Mouse (Mus musculus): ENCODE measurements around the gene Chaf1a. TPM values are rescaled to one million over a fixed set of nuclear protein-coding genes. Genes with fewer than 3 reads are reported as not detected.

Chaf1a gene
- polyA plus RNA-seq, 1 experiment from 2014 or later: 52.3 TPM

DNA sequence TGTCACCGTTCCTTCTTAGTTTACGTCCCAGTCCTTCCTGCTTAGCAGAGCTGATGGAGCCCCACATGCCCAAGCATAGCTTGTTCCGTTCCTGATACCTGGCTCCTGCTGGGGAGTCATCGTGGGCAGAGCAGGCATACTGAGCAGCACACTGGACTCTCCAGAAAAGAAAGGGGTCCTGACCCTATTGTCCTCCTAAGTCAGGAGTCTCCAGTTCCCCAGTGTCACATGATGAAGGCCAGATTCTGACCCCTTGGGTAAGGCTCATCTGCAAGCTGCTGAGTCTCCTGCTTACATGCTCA, 17.3 kb upstream of the Chaf1a start:
- peaks cover 95% of the 10 kb centered on the region for H3K36me3 ChIP-seq (replicated peaks)
- H3K27ac ChIP-seq (replicated peaks): no peak overlapping the region
- peaks cover 23% of the 10 kb centered on the region; the same call in 1 of the 2 replicates for H3K4me1 ChIP-seq
- H3K4me3 ChIP-seq: no peak overlapping the region
- no peak for DNase-seq (ENCODE audit: low spot score)
- WGBS: 85% methylated on average over 4 of the region's 4 CpGs
- no peaks in the 10 kb centered on the region for H3K9me3 ChIP-seq
- no peaks in the 10 kb centered on the region for H3K27me3 ChIP-seq (replicated peaks; ENCODE audit: low read depth, poor library complexity, severe bottlenecking)

GRCm38 (mm10) chr17:56023386-56023785, 16.9 kb upstream of the Chaf1a start:
- H3K4me1 ChIP-seq: peaks cover 23% of the 10 kb centered on the region; the same call in 1 of the 2 replicates
- no peak overlapping the region for H3K27ac ChIP-seq (replicated peaks)
- peaks cover 95% of the 10 kb centered on the region for H3K36me3 ChIP-seq (replicated peaks)
- H3K27me3 ChIP-seq (replicated peaks; ENCODE audit: low read depth, poor library complexity, severe bottlenecking): no peaks in the 10 kb centered on the region
- WGBS: 91% methylated on average over 5 of the region's 5 CpGs
- no peak overlapping the region for H3K4me3 ChIP-seq
- no peaks in the 10 kb centered on the region for H3K9me3 ChIP-seq
- DNase-seq (ENCODE audit: low spot score): no peak

GRCm38 (mm10) chr17:56024476-56024875, 15.8 kb upstream of the Chaf1a start:
- no peak overlapping the region for H3K4me3 ChIP-seq
- H3K36me3 ChIP-seq (replicated peaks): peaks cover 95% of the 10 kb centered on the region
- H3K9me3 ChIP-seq: no peaks in the 10 kb centered on the region
- H3K27ac ChIP-seq (replicated peaks): no peak overlapping the region
- WGBS: 75% methylated on average over 2 of the region's 2 CpGs
- no peaks in the 10 kb centered on the region for H3K27me3 ChIP-seq (replicated peaks; ENCODE audit: low read depth, poor library complexity, severe bottlenecking)
- H3K4me1 ChIP-seq: peaks cover 23% of the 10 kb centered on the region; the same call in 1 of the 2 replicates
- DNase-seq (ENCODE audit: low spot score): no peak

DNA sequence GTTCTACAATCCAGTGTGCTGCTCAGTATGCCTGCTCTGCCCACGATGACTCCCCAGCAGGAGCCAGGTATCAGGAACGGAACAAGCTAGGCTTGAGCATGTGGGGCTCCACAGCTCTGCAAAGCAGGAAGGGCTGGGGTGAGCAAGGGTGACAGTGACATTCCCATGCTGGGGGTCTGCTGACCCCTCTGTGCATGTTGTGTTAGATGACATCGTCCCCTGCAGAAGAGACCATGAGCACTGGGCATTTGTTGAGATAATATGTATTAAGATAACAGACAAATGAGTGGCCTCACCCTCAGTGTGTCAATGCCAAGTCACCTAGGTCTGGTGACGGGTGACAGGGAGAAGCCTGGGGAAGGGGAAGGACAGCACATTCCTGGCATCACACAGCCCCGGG, 15.3 kb upstream of the Chaf1a start:
- Histone ChIP-seq H3K36me3 (replicated peaks) (peaks cover 95% of the 10 kb centered on the region), H3K27me3 (replicated peaks; ENCODE audit: low read depth, poor library complexity, severe bottlenecking) (no peaks in the 10 kb centered on the region), H3K9me3 (no peaks in the 10 kb centered on the region), H3K27ac (replicated peaks) (no peak overlapping the region), H3K4me1 (peaks cover 23% of the 10 kb centered on the region; the same call in 1 of the 2 replicates), H3K4me3 (no peak overlapping the region)
- DNase-seq (ENCODE audit: low spot score): no peak
- WGBS: 81% methylated on average over 5 of the region's 5 CpGs

GRCm38 (mm10) chr17:56026303-56026702, 13.9 kb upstream of the Chaf1a start:
- H3K27me3 ChIP-seq (replicated peaks; ENCODE audit: low read depth, poor library complexity, severe bottlenecking): no peaks in the 10 kb centered on the region
- peaks cover 95% of the 10 kb centered on the region for H3K36me3 ChIP-seq (replicated peaks)
- H3K9me3 ChIP-seq: no peaks in the 10 kb centered on the region
- H3K27ac ChIP-seq (replicated peaks): no peak overlapping the region
- DNase-seq (ENCODE audit: low spot score): no peak
- 81% methylated on average over 1 of the region's 1 CpGs for WGBS
- H3K4me3 ChIP-seq: no peak overlapping the region
- peaks cover 23% of the 10 kb centered on the region; the same call in 1 of the 2 replicates for H3K4me1 ChIP-seq

GRCm38 (mm10) chr17:56026881-56027280, 13.4 kb upstream of the Chaf1a start:
- WGBS: 75% methylated on average over 1 of the region's 1 CpGs
- Histone ChIP-seq H3K36me3 (replicated peaks) (peaks cover 95% of the 10 kb centered on the region), H3K4me1 (peaks cover 23% of the 10 kb centered on the region; the same call in 1 of the 2 replicates), H3K27ac (replicated peaks) (no peak overlapping the region), H3K4me3 (no peak overlapping the region), H3K27me3 (replicated peaks; ENCODE audit: low read depth, poor library complexity, severe bottlenecking) (no peaks in the 10 kb centered on the region), H3K9me3 (no peaks in the 10 kb centered on the region)
- no peak for DNase-seq (ENCODE audit: low spot score)

GRCm38 (mm10) chr17:56027801-56028441, 12.3 kb upstream of the Chaf1a start:
- H3K27ac ChIP-seq (replicated peaks): no peak overlapping the region
- no peaks in the 10 kb centered on the region for H3K27me3 ChIP-seq (replicated peaks; ENCODE audit: low read depth, poor library complexity, severe bottlenecking)
- no peak overlapping the region for H3K4me3 ChIP-seq
- H3K4me1 ChIP-seq: peaks cover 19% of the 10 kb centered on the region; the same call in 1 of the 2 replicates
- no peaks in the 10 kb centered on the region for H3K9me3 ChIP-seq
- H3K36me3 ChIP-seq (replicated peaks): peaks cover 95% of the 10 kb centered on the region
- WGBS: 91% methylated on average over 5 of the region's 5 CpGs
- DNase-seq (ENCODE audit: low spot score): no peak

- Histone ChIP-seq H3K4me3 (no peak overlapping the region), H3K36me3 (replicated peaks) (peaks cover 92% of the 10 kb centered on the region), H3K27me3 (replicated peaks; ENCODE audit: low read depth, poor library complexity, severe bottlenecking) (no peaks in the 10 kb centered on the region), H3K4me1 (peaks cover 30% of the 10 kb centered on the region), H3K27ac (replicated peaks) (no peak overlapping the region), H3K9me3 (no peaks in the 10 kb centered on the region)
- no peak for DNase-seq (ENCODE audit: low spot score)
- WGBS: 94% methylated on average over 9 of the region's 9 CpGs
Observed at GRCm38 (mm10) chr17:56030238-56030870, 9.9 kb upstream of the Chaf1a start.

DNA sequence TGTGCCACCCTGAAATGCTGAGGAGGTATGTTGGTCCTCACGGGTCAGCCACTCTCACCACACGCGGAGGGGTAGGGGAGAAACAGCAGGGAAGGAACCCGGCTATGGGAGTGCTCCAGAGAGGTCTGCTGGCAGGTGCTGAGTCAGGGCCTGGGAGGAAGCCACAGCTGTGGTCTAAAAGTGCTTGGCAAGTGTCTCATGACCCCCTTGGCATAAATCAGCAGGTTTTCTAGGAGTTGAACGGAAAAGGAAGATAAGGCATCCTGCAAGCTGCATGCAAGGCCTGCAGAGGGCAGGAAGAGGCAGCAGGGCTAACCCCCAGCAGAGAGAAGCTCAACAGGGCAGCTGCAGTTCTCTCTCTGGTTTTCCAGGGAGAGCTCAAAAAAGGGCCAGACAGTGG, 9.3 kb upstream of the Chaf1a start:
- no peaks in the 10 kb centered on the region for H3K27me3 ChIP-seq (replicated peaks; ENCODE audit: low read depth, poor library complexity, severe bottlenecking)
- peaks cover 34% of the 10 kb centered on the region for H3K4me1 ChIP-seq
- no peak for DNase-seq (ENCODE audit: low spot score)
- H3K27ac ChIP-seq (replicated peaks): no peak overlapping the region
- H3K36me3 ChIP-seq (replicated peaks): peaks cover 90% of the 10 kb centered on the region
- H3K4me3 ChIP-seq: no peak overlapping the region
- WGBS: 77% methylated on average over 5 of the region's 5 CpGs
- H3K9me3 ChIP-seq: no peaks in the 10 kb centered on the region

GRCm38 (mm10) chr17:56031431-56031830, 8.8 kb upstream of the Chaf1a start:
- no peaks in the 10 kb centered on the region for H3K27me3 ChIP-seq (replicated peaks; ENCODE audit: low read depth, poor library complexity, severe bottlenecking)
- H3K4me3 ChIP-seq: no peak overlapping the region
- no peak for DNase-seq (ENCODE audit: low spot score)
- WGBS: 93% methylated on average over 7 of the region's 7 CpGs
- H3K27ac ChIP-seq (replicated peaks): no peak overlapping the region
- H3K4me1 ChIP-seq: peaks cover 34% of the 10 kb centered on the region
- no peaks in the 10 kb centered on the region for H3K9me3 ChIP-seq
- H3K36me3 ChIP-seq (replicated peaks): peaks cover 85% of the 10 kb centered on the region

GRCm38 (mm10) chr17:56032127-56032733, 8.0 kb upstream of the Chaf1a start:
- WGBS: 79% methylated on average over 6 of the region's 6 CpGs
- no peak for DNase-seq (ENCODE audit: low spot score)
- H3K4me3 ChIP-seq: no peak overlapping the region
- H3K4me1 ChIP-seq: peaks cover 33% of the 10 kb centered on the region
- no peaks in the 10 kb centered on the region for H3K27me3 ChIP-seq (replicated peaks; ENCODE audit: low read depth, poor library complexity, severe bottlenecking)
- peaks cover 77% of the 10 kb centered on the region for H3K36me3 ChIP-seq (replicated peaks)
- H3K9me3 ChIP-seq: no peaks in the 10 kb centered on the region
- H3K27ac ChIP-seq (replicated peaks): no peak overlapping the region

GRCm38 (mm10) chr17:56032831-56033230, 7.4 kb upstream of the Chaf1a start:
- 81% methylated on average over 7 of the region's 7 CpGs for WGBS
- DNase-seq (ENCODE audit: low spot score): no peak
- H3K27me3 ChIP-seq (replicated peaks; ENCODE audit: low read depth, poor library complexity, severe bottlenecking): no peaks in the 10 kb centered on the region
- peaks cover 71% of the 10 kb centered on the region for H3K36me3 ChIP-seq (replicated peaks)
- H3K9me3 ChIP-seq: no peaks in the 10 kb centered on the region
- H3K27ac ChIP-seq (replicated peaks): no peak overlapping the region
- H3K4me3 ChIP-seq: no peak overlapping the region
- peaks cover 33% of the 10 kb centered on the region for H3K4me1 ChIP-seq
